Mouse (Mus musculus): ENCODE data around the gene Thra.
"Not testable (repeated sequence)": the region's sequence is repeated elsewhere in the genome, so short reads cannot be mapped to it uniquely, and the experiment has no call there.

The Thra gene

DNA sequence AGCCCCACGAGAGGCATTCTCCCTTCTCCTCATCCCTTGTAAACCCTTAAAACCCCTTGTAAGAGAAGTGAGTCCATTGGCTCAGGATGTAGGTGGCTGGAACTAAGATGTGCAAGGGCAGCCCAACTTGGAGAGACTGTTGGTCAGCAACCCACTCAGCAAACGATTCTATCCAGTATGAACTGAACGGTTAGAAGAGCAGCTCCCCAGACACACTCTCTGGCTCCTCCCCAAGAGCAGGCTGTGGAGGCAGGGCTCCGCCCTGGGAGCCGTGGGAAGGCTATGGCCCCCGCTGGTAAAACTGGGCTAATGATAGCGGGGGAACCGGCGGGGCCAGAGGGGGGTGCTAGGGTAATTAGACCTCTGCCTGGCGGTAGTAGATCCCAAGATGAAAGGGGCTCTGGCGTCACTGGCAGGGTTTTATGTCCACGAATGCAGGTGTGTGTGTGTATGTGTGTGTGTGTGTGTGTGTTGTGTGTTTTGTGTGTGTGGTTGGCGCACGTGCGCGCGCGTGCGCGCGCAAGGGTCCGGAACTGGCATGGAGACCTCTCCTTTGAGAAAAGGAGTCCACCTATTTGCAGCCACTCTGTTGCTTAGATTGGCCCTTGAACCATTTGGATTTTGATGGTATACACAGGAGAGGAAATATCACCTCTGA lies at the start of gene Thra:
Gene Thra (plus strand): TSS at position 246 of the 658 bp plus-strand sequence.
- peak; percentile 78 to 90 for DNase-seq (ENCODE audit: inconsistent age in 2 of 2, low spot score in 1 of 2)

GRCm38 (mm10) chr11:98693201-98693600 lies 47.2 kb upstream of the Thra start:
- no peak for DNase-seq (ENCODE audit: inconsistent age in 2 of 2, low spot score in 1 of 2)

DNA sequence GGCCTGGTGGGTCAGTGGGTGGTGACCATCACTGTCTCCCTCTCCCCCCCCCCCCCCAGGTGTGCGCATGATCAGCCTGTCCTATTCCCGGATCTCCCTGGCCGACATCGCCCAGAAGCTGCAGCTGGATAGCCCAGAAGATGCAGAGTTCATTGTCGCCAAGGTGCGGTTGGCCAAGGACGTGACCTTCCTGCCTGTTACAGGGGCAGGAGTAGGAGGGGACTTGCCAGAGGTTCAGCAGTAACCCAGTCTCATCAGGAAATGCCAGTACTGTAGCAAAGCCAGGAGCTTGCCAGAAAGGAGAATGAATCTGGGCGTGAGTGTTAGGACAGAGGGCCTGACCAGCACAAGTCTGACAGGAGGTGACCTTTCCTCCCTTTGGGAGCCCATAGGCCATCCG lies 46.7 kb upstream of the Thra start:
- DNase-seq (ENCODE audit: inconsistent age in 2 of 2, low spot score in 1 of 2): no peak

- DNase-seq (ENCODE audit: inconsistent age in 2 of 2, low spot score in 1 of 2): no peak
Measured at GRCm38 (mm10) chr11:98694301-98694700, 46.1 kb upstream of the Thra start.

GRCm38 (mm10) chr11:98695408-98695807 lies 45.0 kb upstream of the Thra start:
- DNase-seq (ENCODE audit: inconsistent age in 2 of 2, low spot score in 1 of 2): no peak

- DNase-seq (ENCODE audit: inconsistent age in 2 of 2, low spot score in 1 of 2): no peak
Measured at GRCm38 (mm10) chr11:98696454-98697216, 43.8 kb upstream of the Thra start.

GRCm38 (mm10) chr11:98697225-98697624 lies 43.2 kb upstream of the Thra start:
- no peak for DNase-seq (ENCODE audit: inconsistent age in 2 of 2, low spot score in 1 of 2)

GRCm38 (mm10) chr11:98698849-98699640 lies 41.4 kb upstream of the Thra start:
- no peak for DNase-seq (ENCODE audit: inconsistent age in 2 of 2, low spot score in 1 of 2)

DNA sequence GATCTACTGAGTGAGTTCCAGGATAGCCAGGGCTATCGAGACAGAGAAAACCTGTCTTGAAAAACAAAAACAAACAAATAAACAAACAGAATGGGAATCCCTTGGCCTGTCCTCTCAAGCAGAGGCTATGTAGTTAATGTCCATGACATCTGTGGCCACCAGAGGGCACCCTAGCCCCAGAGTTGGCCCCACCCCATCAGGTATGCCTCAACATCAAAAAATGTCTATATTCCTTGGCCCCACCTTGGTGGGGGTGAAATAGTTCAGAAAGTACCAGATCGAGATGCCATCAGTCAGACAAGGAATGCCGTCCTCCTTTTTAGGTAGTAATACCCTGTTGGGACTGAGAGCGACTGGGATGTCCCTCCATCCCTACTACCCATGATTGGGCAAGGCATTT lies 40.5 kb upstream of the Thra start:
- DNase-seq (ENCODE audit: inconsistent age in 2 of 2, low spot score in 1 of 2): peak; percentile 72 to 93

DNA sequence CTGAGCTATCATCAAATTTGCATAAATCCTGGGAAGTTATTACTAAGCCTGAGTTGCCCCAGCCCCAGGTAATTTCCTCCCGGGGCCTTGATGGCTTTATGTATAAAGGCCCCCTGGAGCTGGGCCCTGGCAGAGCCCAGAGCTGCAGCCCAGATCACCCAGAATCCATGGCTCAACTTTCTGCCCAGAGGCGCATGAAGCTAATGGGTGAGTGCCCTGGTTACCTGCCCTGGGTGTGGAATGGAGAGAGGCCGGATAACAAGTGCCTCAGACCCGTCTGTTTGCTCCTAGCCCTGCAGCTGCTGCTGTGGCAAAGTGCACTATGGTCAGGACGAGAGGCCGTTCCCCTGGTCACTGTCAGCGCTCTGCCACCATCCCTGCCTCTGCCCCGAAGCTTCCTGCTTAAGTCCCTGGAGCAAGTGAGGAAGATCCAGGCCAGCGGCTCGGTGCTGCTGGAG lies 39.2 kb upstream of the Thra start, which contains the start of gene Csf3:
Gene Csf3 (plus strand): TSS at position 51 of the 458 bp plus-strand sequence.
- no peak for DNase-seq (ENCODE audit: inconsistent age in 2 of 2, low spot score in 1 of 2)

GRCm38 (mm10) chr11:98702323-98702722 lies 38.1 kb upstream of the Thra start:
- no peak for DNase-seq (ENCODE audit: inconsistent age in 2 of 2, low spot score in 1 of 2)

DNA sequence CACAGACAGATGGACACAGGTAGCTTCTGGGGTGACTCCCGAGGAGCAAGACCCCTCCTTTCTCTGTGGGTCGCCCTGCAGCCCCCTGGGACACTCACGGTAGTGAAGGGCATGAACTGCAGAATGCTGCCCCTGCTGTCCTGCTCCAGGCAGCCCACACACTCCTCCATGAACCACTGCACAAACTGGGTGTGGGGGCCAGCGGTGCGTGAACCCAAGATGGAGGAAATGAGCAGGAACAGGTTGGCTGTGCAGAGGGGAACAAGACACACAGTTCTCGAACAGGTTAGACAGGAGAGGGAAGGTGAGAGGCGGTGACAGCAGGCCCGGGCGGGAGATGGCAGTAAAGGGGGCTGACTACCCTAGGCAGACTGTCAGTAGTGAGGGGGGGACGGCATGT lies 35.4 kb upstream of the Thra start:
- no peak for DNase-seq (ENCODE audit: inconsistent age in 2 of 2, low spot score in 1 of 2)

DNA sequence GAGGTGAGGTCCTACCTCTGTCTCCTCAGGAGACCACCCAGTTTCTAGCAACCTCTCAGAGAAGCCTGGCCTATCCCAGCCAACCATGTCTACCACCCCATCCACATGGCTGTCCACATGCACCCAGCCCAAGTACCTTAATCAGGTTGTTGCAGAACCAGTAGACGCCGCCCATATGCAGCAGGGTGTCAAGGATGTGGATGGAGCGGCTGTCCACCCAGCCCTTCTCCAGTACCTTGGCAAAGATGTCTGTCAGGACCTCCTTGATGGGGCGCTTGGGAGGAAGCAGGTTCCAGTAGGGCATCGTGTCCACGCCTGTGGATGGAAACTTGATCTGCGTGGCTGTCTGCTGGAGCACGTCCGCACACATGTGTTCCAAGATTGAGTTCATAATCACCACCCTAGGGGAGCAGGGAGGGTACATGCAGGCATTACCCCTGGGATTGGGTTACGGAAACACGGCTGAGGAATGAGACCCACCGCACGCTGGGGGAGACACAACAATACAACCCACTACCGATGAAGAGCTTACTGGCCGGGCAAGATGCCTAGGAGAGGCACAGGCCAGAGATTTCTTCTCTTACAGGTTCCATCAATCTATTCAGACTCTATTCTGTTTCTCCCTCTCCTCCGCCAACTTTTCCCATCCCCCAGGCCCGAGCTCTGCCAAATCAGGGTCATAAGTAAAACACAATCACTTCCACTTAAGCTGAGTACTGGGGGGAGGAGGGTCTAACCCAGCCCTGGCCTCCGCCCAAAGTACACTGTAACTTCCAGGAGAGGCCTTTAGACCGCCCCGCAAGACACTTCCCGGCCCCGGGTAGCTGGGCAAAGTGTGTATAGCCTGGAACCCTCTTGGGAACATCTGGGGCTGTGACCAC lies 32.8 kb upstream of the Thra start:
- peak in 1 of 2 experiments; percentile 30 for DNase-seq (ENCODE audit: inconsistent age in 2 of 2, low spot score in 1 of 2)

- peak in 1 of 2 experiments; percentile 52 for DNase-seq (ENCODE audit: inconsistent age in 2 of 2, low spot score in 1 of 2)
Measured at GRCm38 (mm10) chr11:98708282-98708956, 32.0 kb upstream of the Thra start.

- peak in 1 of 2 experiments; percentile 36 for DNase-seq (ENCODE audit: inconsistent age in 2 of 2, low spot score in 1 of 2)
Measured at GRCm38 (mm10) chr11:98709001-98709741, 31.3 kb upstream of the Thra start.

GRCm38 (mm10) chr11:98710416-98711045 lies 29.9 kb upstream of the Thra start:
- peak; percentile 75 to 92 for DNase-seq (ENCODE audit: inconsistent age in 2 of 2, low spot score in 1 of 2)

DNA sequence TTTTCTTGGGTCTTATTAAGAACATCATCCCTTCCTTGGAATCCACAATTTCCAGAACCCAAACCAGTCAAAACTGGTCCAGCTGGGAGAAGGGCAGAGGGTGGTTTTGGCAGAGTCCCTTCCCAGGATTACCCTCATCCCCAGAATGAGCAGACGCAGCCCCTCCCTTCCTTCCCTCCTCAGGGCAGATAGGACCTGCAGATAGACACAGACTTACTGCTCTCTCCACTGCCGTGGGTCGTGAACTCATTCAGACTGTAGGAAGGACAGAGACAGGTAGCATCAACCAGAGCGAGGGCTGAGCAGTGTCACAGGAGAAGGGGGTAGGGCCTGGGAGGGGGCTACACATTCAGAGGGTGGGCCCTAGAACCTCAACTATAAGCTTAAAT lies 29.4 kb upstream of the Thra start:
- no peak for DNase-seq (ENCODE audit: inconsistent age in 2 of 2, low spot score in 1 of 2)

DNA sequence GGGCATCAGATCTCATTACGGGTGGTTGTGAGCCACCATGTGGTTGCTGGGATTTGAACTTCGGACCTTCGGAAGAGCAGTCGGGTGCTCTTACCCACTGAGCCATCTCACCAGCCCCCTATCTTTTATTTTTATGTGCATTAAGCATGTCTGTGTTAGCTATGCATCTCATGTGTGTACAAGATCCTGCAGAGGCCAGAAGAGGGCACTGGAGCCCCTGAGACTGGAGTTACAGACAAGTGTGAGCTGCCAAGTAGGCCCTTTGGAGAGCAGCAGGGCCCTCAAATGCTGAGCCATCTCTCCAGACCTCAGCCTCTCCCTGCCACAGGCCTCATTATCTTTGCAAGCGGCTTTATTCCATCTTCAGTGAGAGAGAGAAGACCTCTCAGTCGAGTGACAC lies 28.4 kb upstream of the Thra start:
- DNase-seq (ENCODE audit: inconsistent age in 2 of 2, low spot score in 1 of 2): not testable (repeated sequence)

- DNase-seq (ENCODE audit: inconsistent age in 2 of 2, low spot score in 1 of 2): no peak
Measured at GRCm38 (mm10) chr11:98713703-98714102, 26.7 kb upstream of the Thra start.
